Mouse (Mus musculus) embryonic facial prominence, embryonic 14.5 days (tissue): ENCODE results near the gene Lrch4. TPM values are rescaled to one million over a fixed set of nuclear protein-coding genes. Genes with fewer than 3 reads are reported as not detected.

ENCODE experiments used
- ATAC-seq: fragments of 200-750 bp; cut with Nextera tagmentation; 2 replicates; pipeline ENCODE4 v1.8.0; 2017; ENCODE audit warnings: low read depth, moderate number of reproducible peaks, moderate TSS enrichment
- DNase-seq: peaks from one replicate; pipeline ENCODE4 v3.0.0-alpha.2; 2015; ENCODE audit warnings: low spot score
- H3K27ac ChIP-seq: fragments of 300-500 bp; sonication (generic); replicated peaks from 2 replicates; pipeline ENCODE4 v1.5.1; 2014; ENCODE audit warnings: low read depth, mild to moderate bottlenecking, low read length, moderate library complexity
- H3K27me3 ChIP-seq: fragments of 300-500 bp; sonication (generic); replicated peaks from 2 replicates; pipeline ENCODE4 v1.6.1; 2014; ENCODE audit warnings: low read length; ENCODE audit not compliant: control insufficient read depth, insufficient read depth
- H3K36me3 ChIP-seq: fragments of 300-500 bp; sonication (generic); 2 replicates; pipeline ENCODE4 v1.6.1; 2014; ENCODE audit warnings: low read length, mixed read lengths; ENCODE audit not compliant: control insufficient read depth, insufficient read depth
- H3K4me1 ChIP-seq: fragments of 300-500 bp; sonication (generic); 2 replicates; pipeline ENCODE4 v1.6.1; 2014; ENCODE audit warnings: antibody characterized with exemption, low read length; ENCODE audit not compliant: control insufficient read depth, insufficient read depth
- H3K4me2 ChIP-seq: fragments of 300-500 bp; sonication (generic); 2 replicates; pipeline ENCODE4 v1.6.1; 2014; ENCODE audit warnings: low read depth, mild to moderate bottlenecking, low read length, moderate library complexity, mixed read lengths
- H3K4me3 ChIP-seq: fragments of 300-500 bp; sonication (generic); 2 replicates; pipeline ENCODE4 v1.5.1; 2014; ENCODE audit warnings: low read depth, mild to moderate bottlenecking, low read length
- H3K9ac ChIP-seq: fragments of 300-500 bp; sonication (generic); 2 replicates; pipeline ENCODE4 v1.6.1; 2014; ENCODE audit warnings: low read depth, mild to moderate bottlenecking, low read length, moderate library complexity, mixed read lengths
- H3K9me3 ChIP-seq: fragments of 300-500 bp; sonication (generic); 2 replicates; pipeline ENCODE4 v1.6.1; 2016; ENCODE audit warnings: low read length; ENCODE audit not compliant: control insufficient read depth
- WGBS: fragments of 180-500 bp; shearing (Covaris S2); extraction: QIAGEN DNeasy Blood & Tissue Kit; methylation state at CpG from one replicate; pipeline ENCODE4 v1.1.7; 2014; 5-methylcytosine and 5-hydroxymethylcytosine counted together
- polyA plus RNA-seq: library from polyadenylated mRNA; unstranded; fragments of >200 nt; fragmentation: Nextera tagmentation; extraction: Ambion mirVana; gene quantifications from 2 replicates; pipeline ENCODE4 v1.2.1, GENCODE M21; 2014

Lrch4 gene
- polyA plus RNA-seq, 1 experiment from 2014 or later: 36.5 TPM

GRCm38 (mm10) chr5:137649669-137650571 lies 21.0 kb downstream of the Lrch4 start:
- Histone ChIP-seq H3K9ac (no peak overlapping the region; the same call in 1 of the 2 replicates), H3K4me1 (peaks cover 15% of the 10 kb centered on the region), H3K4me2 (no peak overlapping the region)

DNA sequence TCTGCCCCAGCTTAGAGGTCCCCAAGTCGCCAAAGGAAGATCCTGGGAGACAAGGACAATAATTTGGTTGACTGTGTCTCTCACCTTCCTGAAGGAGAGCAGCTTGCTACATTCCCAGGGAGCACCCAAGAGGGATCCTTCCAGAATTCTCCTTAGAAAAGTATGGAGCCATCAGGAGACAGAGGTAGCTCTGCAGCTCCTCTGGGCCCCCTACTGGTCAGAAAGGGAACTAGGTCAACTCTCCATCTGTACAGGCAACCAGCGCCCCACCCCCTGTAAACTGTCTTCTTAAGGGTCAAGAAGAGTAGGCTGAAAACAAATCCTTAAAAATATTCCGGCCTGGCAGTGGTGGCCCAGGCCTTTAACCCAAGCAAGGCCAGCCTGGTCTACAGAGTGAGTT lies 23.6 kb downstream of the Lrch4 start:
- Histone ChIP-seq H3K36me3 (peaks cover 4% of the 10 kb centered on the region; the same call in 1 of the 2 replicates), H3K9me3 (no peaks in the 10 kb centered on the region), H3K27me3 (no peaks in the 10 kb centered on the region), H3K4me2 (no peak overlapping the region), H3K4me3 (no peak overlapping the region), H3K9ac (no peak overlapping the region), H3K4me1 (peaks cover 15% of the 10 kb centered on the region), H3K27ac (no peak overlapping the region)
- 20% methylated on average over 3 of the region's 3 CpGs for WGBS
- DNase-seq: peak; percentile 79
- ATAC-seq: no peak

More at GRCm38 (mm10) chr5:137649669-137650571, 21.0 kb downstream of the Lrch4 start:
- Histone ChIP-seq H3K9me3 (no peaks in the 10 kb centered on the region), H3K27me3 (peaks cover 16% of the 10 kb centered on the region), H3K27ac (no peak overlapping the region), H3K36me3 (peaks cover 4% of the 10 kb centered on the region; the same call in 1 of the 2 replicates), H3K4me3 (0 out of 2 replicates have a peak overlapping the region, but pooled peaks have one; percentile 1)
- ATAC-seq: peak; percentile 13; the same call in 1 of the 2 replicates
- peak; percentile 43 for DNase-seq
- WGBS: 17% methylated on average over 18 of the region's 18 CpGs

GRCm38 (mm10) chr5:137653366-137653765 lies 24.4 kb downstream of the Lrch4 start:
- Histone ChIP-seq H3K9ac (no peak overlapping the region), H3K27me3 (no peaks in the 10 kb centered on the region), H3K4me2 (no peak overlapping the region), H3K36me3 (peaks cover 4% of the 10 kb centered on the region; the same call in 1 of the 2 replicates), H3K4me1 (peaks cover 7% of the 10 kb centered on the region; the same call in 1 of the 2 replicates), H3K4me3 (no peak overlapping the region), H3K27ac (no peak overlapping the region), H3K9me3 (no peaks in the 10 kb centered on the region)
- DNase-seq: no peak
- no peak for ATAC-seq
- 90% methylated on average over 10 of the region's 10 CpGs for WGBS

GRCm38 (mm10) chr5:137654746-137655145 lies 25.8 kb downstream of the Lrch4 start:
- Histone ChIP-seq H3K9me3 (no peaks in the 10 kb centered on the region), H3K4me2 (no peak overlapping the region), H3K4me3 (no peak overlapping the region), H3K36me3 (peaks cover 7% of the 10 kb centered on the region), H3K27ac (no peak overlapping the region), H3K4me1 (peaks cover 5% of the 10 kb centered on the region; the same call in 1 of the 2 replicates), H3K9ac (no peak overlapping the region), H3K27me3 (no peaks in the 10 kb centered on the region)
- ATAC-seq: no peak
- 76% methylated on average over 7 of the region's 7 CpGs for WGBS
- DNase-seq: no peak

- Histone ChIP-seq H3K4me2 (no peak overlapping the region), H3K4me1 (no peaks in the 10 kb centered on the region), H3K36me3 (peaks cover 21% of the 10 kb centered on the region), H3K9ac (no peak overlapping the region), H3K27ac (no peak overlapping the region), H3K4me3 (no peak overlapping the region), H3K9me3 (no peaks in the 10 kb centered on the region), H3K27me3 (no peaks in the 10 kb centered on the region)
- peak; percentile 87 for DNase-seq
- peak; percentile 72 for ATAC-seq
- WGBS: 30% methylated on average over 6 of the region's 6 CpGs
Observed at GRCm38 (mm10) chr5:137656977-137657376, 28.1 kb downstream of the Lrch4 start.

GRCm38 (mm10) chr5:137660064-137660688 lies 31.3 kb downstream of the Lrch4 start:
- ATAC-seq (no peak), DNase-seq (no peak)
- 87% methylated on average over 6 of the region's 6 CpGs for WGBS
- H3K9me3 ChIP-seq: no peaks in the 10 kb centered on the region
- H3K4me3 ChIP-seq: no peak overlapping the region
- no peaks in the 10 kb centered on the region for H3K27me3 ChIP-seq
- H3K9ac ChIP-seq: no peak overlapping the region
- no peak overlapping the region for H3K27ac ChIP-seq
- no peak overlapping the region for H3K4me2 ChIP-seq
- peaks cover 42% of the 10 kb centered on the region for H3K36me3 ChIP-seq
- H3K4me1 ChIP-seq: no peaks in the 10 kb centered on the region

- no peak for DNase-seq
- no peak for ATAC-seq
- 74% methylated on average over 9 of the region's 9 CpGs for WGBS
- no peaks in the 10 kb centered on the region for H3K9me3 ChIP-seq
- no peaks in the 10 kb centered on the region for H3K4me1 ChIP-seq
- no peak overlapping the region for H3K4me3 ChIP-seq
- no peaks in the 10 kb centered on the region for H3K27me3 ChIP-seq
- no peak overlapping the region for H3K4me2 ChIP-seq
- no peak overlapping the region for H3K27ac ChIP-seq
- H3K36me3 ChIP-seq: peaks cover 64% of the 10 kb centered on the region
- H3K9ac ChIP-seq: no peak overlapping the region
Observed at GRCm38 (mm10) chr5:137663057-137663456, 34.1 kb downstream of the Lrch4 start.

DNA sequence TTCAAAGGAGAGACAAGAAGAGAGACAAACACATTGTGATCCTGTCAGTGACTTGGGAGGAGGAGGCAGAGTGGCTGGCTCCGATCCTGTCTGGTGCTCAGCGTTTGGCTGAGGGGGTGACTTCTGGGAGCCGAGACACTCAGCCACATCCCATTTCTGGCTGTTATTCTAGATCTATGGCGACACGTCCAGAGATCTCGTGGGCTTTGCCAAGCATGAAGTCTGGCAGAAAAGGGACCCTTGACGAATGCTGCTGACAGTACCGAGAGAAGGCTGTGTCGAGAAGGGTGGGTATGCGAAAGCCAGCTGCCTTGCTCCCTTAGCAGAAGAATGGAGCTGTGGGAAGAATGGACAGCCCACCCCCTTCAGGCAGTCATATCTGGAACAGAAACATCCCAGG lies 40.0 kb downstream of the Lrch4 start:
- H3K27me3 ChIP-seq: no peaks in the 10 kb centered on the region
- ATAC-seq (no peak), DNase-seq (no peak)
- H3K27ac ChIP-seq: no peak overlapping the region; the same call in 1 of the 2 replicates
- H3K36me3 ChIP-seq: peaks cover 32% of the 10 kb centered on the region
- H3K9ac ChIP-seq: no peak overlapping the region
- WGBS: 68% methylated on average over 10 of the region's 10 CpGs
- H3K4me3 ChIP-seq: no peak overlapping the region
- no peak overlapping the region for H3K4me2 ChIP-seq
- peaks cover 18% of the 10 kb centered on the region; the same call in 1 of the 2 replicates for H3K4me1 ChIP-seq
- H3K9me3 ChIP-seq: no peaks in the 10 kb centered on the region
